Mouse (Mus musculus): ENCODE results near the gene Gpr12.
"Not testable (repeated sequence)": the region's sequence is repeated elsewhere in the genome, so short reads cannot be mapped to it uniquely, and the experiment has no call there.

Gpr12 gene

DNA sequence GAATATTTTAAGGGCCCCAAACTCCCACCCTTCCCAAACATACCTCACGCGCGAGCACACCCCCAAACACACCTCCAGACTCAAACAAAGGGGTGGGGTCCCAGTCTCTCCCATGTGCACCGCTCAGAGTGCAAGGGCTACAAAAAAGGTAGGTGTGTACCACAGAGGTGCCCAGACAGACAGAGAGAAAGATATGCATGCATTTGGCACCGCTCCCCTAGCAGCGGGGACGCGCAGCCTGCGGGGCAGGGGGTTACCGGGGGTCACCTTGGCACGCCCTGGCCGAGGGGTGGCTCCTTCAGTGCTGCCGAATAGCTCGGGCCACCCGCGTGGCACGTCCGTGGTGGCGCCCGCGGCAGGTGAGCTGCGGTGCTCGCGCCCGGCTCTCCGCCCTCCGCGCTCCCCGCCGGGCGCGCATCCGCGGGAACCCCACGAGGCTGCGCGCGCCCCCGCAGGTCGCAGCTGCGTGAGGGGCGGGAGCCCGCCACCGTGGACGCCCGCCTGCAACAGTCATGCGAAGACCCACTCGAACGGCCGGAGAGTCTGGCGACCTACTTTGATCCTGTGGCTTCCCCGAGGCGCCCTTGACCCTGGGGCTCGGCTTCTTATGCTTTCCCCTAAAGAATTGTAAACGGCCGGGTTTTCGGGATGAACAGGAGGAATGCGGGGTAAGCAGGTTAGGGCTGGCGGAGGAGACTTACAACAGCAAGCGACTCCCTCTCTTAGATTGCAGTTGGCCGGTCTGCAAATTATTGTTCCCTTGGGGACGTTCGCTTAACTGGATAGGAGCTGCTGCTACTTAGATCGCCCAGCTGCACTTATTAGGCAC, at the start of gene Gpr12:
Gene Gpr12, minus strand, starts transcription at position 762 of the 829 bp plus-strand sequence.
- no peak for DNase-seq (ENCODE audit: low read depth, low spot score)

DNA sequence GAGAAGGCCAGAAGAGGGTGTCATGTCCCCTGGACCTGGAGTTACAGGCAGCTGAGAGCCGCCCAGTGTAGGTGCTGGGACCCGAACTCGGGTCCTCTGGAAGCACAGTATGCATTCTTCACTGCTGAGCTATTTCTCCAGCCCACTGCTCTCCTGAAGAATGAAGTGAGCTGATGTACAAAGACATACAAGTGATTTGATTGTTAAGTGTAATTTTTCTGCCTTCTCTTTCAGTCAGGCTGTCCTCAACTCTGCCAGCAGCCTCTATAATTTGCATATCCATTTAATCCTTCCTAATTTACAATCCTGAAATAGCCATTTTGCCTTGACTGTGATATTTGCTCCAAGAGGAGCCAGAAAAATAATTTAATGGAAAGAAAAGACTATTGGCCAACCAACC, 46.6 kb upstream of the Gpr12 start:
- no peak for DNase-seq (ENCODE audit: low read depth, low spot score)

DNA sequence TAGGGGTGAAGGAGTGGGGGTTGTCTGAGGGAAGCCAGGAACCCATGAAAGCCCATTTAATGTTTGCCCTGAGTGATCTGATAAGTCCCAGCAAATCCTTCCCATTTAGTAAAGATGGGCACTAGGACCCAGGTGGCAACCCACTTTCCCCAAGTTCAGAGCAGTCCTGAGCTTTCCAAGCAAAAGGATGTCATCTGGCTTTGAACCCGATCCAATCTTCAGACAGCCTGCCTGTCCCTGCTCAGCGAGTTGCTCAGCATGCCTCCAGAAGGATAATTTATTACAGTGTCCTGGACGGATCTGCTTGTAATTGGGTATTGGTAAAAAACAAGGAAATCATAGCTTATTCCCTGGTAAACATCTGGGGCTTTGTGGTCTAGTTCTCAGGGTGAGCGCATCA, 45.9 kb upstream of the Gpr12 start:
- no peak for DNase-seq (ENCODE audit: low read depth, low spot score)

DNA sequence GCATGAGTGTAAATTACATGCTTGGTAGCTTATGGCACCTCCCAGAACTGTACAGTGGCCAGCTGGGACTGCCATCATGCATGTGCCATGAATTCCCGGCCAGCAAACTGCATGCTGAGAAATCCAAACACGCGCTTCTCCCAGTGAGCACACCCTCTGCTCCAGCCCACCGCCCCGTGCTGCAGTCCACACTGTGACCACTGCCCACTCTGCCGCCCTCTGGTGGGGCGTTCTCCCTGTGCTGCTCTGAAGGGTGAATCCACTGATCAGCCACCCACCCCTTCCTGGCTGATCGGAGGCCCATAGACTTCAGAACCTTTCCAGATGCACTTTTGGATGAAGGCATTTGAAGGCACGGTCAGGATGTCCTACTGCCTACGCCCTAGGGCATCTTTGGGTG, 44.6 kb upstream of the Gpr12 start:
- DNase-seq (ENCODE audit: low read depth, low spot score), result no peak

DNA sequence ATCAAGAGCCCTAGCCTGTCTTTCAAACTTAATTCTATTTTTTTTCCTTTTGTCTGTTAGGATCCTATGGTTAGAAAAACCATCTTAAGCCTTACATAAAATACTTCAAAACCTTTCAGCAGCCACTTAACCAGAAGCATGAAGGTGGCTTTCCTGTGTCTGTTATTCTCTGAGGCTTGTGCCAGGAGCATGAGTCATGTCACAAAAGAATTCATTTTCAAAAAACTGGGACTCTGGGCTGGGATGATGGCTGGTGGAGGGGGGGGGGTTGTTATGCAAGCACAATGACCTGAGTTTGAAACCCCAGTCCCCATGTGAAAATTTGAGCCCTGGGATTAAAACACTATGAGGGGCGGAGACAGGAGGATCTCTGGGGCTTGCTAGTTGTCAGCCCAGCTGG, 43.8 kb upstream of the Gpr12 start:
- peak; percentile 35 for DNase-seq (ENCODE audit: low read depth, low spot score)

DNA sequence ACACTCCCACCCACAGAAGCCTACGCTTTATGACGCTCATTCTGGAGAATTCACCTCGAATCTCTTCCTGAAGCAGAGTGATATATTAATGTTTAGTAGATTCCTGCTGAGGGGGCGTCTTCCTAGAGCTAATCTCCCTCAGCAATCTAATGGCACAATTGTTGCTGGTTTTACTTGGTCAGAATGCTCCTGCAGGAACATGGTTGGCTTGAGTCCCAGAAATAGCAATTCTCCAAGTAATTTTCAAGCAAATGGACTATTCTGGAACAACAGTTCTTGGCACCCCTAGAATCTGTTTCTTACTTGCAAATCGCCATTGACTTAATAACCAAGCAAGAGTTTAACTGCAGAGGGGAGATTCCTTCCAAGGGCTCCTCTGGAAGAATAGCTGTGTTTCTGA, 42.9 kb upstream of the Gpr12 start:
- DNase-seq (ENCODE audit: low read depth, low spot score), result peak; percentile 10

DNA sequence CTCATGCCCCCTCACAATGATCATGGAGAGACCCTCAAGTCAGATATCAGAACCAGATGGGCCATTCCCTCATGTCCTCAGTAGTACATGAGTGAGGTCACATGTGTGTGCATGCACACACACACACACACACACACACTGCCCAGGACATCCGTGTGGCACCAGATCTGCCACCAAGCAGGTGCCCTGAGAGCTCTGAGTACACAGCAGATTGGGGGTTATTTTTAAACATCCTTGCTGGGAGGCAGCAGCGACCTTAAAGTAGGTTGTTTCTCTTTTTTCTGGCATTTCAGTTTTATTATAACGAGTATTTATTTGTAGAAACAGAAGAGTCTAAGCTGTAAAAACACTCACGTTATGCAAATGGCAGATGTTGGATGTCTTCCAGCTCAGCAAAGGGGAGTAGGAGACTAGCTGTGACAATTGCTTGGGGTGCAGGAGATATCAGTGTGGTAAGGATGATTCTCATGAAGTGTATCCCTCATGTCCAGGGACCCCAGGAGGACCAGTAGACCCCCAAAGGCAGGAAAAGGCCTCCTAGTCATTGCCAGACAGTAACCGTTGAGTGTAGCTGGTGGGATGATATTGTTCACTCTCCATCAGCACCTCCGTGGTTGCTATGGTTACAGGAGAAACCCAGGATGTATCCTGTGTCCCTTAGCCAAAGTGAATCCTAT, 40.7 kb upstream of the Gpr12 start:
- no peak for DNase-seq (ENCODE audit: low read depth, low spot score)

DNA sequence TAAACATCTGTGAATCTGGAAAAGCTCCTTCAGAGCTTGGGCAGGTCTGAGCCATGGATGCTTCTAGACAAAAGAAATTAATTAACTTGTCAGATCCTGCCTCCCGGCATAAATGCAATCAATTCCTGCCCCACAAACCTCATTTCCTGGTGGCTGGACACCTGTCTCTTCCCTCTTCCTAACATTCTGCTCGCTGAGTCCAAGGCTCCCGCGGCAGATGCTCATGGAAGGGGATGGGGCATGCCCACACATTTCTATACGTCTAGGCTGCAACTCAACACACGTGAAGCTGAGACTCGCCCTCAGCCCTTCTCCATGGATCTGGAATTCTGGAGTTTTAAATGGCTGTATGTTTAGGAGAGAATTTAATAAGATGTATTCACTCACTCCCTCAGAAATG, 26.8 kb upstream of the Gpr12 start:
- DNase-seq (ENCODE audit: low read depth, low spot score), result no peak

DNA sequence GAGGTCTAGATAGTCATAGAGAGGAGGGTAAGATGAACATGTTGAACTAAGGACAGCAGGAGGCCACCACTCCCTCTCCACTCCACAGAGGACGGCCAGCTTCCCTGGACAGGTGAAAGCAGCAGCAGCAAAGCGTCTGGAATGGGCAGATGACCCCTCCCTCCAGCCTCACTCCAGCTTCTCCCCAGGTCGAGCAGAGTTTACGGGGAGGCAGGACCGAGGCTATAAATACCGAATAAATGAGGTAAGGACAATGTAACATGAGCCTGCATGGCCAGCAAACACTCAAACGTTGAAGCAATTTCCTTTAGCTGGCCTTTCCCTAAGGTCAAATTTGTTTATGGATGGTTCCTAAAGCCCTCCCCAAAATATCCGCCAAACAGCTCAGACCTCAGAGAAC, 26.0 kb upstream of the Gpr12 start:
- no peak for DNase-seq (ENCODE audit: low read depth, low spot score)

DNA sequence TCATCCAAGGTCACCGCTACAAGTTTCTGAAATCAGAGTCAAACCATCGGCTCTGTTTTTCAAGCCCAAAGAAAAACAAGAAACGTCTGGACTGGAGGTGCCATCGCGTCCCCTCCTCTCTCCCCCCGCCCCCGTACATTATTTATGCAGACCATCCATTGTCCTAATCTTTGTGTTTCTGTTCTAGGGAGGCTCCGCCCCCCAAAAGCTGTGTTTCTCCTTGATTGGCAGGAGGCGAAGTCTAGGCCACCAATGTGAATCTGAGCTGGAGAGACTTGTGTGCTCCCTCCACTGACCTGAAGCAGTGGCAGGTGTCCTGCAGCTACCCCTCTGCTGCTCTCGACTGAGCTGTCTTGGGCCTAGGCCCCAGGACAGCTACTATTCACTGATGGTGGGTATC, 24.6 kb upstream of the Gpr12 start:
- DNase-seq (ENCODE audit: low read depth, low spot score), result no peak

DNA sequence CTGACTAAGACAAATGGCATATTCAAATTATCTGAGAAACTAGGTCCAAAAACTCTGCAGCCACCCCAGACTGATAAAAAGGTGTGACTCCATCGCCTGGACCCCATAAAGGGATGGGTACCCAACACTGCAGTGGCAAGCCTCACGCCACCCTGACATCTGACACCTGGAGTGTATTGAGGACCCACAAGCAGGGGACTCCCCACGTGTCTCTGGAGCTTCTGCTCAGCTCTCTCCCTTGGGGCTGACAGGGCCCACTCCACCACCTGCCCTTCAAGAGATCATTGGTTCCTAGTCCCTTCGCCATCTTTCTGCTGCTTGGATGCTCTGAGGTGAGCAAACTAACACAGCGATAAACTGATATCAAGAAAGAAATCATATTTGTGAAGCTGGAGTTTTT, 22.8 kb upstream of the Gpr12 start:
- no peak for DNase-seq (ENCODE audit: low read depth, low spot score)

DNA sequence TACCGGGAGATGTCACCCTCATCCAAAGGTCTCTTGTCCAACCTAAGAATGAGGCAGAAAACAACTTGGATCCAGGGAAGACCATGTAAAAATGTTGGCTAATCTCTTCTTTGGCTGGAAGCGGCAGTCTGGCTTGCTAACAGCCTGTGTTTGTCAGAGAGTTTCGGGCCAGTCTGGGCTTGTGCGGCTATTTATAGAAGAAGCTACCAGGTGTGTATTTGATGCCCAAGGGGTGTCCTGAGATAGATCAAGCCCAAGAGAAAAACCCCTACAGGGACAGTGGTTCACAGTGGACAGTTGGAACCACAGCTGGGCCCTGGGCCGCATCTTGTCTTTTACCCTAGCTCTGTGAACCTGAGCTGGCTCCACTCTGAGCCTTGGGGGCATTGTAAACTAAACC, 21.9 kb upstream of the Gpr12 start:
- DNase-seq (ENCODE audit: low read depth, low spot score), result no peak

DNA sequence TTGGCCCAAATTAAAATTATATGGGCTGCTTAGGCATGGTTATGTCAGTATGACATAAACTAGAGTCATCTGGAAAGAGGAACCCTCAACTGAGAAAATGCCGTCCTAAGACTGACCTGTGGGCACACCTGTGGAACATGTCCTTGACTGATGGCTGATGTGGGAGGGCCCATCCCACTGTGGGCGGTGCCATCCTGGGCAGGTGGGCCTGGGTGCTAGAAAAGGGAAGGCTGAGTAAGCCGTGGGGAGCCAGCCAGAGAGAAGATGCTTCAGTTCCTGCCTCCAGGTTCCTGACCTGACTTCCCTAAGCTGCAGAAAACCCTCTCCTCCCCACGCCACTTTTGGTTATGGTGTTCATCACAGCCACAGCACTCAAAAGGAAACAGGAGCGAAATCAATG, 21.2 kb upstream of the Gpr12 start:
- no peak for DNase-seq (ENCODE audit: low read depth, low spot score)

DNA sequence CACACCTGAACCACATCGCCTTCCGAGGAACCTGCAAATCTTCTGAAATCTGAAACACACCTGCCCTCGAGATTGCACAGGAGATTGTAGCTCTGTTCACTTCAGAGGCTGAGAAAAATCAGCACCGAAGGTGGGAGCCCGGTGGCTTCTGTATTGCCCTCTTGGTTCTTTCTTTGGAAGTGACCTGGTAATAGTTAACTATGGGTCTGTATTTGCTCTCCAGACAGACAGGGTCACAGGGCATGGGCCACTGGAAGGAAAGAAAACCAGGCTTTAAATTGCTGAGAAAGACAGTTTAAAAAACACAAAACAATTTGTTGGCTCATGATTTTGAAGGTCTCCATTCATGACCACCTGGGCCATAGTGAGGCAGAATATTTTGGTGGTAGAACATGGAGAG, 14.9 kb upstream of the Gpr12 start:
- no peak for DNase-seq (ENCODE audit: low read depth, low spot score)

DNA sequence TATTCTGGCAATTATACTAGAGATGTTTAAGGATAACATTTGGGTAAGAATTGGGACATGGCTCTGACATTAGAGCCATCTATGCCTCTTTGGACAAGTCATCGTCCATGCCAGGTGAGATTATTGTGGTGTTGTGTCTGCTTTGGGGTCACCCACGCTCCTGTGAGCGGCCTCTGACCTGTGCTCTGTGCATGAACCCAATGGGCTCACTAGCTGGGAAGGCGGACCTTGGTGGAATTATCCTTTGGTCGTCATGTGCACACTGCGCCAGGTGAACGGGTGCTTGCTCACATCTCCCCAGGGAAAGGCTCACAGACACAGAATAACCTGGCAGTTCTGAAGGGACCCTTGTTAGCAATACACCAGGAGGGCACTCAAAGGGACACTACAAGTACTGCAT, 14.2 kb upstream of the Gpr12 start:
- not testable (repeated sequence) for DNase-seq (ENCODE audit: low read depth, low spot score)

DNA sequence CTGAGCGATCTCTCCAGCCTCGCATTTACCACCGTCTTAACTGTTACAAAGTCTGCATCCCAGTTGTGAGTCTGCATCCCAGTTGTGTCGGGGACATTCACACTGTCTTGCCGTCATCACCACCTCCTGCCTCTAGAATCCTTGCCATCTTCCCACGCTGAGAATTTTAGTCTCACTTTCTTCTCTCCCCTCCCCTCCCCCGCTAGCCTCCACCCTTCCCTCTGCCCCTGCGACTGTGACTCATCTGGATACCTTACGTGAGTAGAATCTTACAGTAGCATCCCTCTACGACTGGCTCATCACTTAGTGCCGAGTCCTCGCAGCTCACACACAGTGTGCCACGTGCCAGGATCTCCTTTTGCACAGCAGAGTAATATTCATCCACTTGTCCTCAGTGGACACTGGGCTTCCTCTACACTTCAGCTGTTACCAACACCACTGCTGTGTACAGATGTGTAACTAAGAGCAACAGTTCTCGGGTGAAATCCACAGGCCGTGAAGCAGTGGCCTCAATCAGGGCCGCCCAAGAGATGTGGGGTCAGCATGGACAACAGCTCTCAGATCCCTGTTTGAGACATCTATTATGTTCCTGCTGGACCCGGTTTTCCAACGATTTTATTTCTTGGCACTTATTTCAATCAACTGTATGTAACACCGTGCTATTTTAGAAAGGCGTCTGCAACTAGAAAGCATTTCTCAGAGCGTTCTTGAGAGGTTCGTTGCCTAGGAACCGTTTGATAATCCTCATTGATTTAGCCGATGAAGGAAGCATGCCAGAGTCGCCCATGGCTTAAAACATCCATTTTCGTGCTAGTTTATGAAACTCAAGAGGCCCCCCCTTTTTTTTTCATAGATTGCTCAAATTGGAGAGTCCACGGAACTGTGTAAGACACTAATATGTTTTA, 13.4 kb upstream of the Gpr12 start:
- DNase-seq (ENCODE audit: low read depth, low spot score), result no peak

DNA sequence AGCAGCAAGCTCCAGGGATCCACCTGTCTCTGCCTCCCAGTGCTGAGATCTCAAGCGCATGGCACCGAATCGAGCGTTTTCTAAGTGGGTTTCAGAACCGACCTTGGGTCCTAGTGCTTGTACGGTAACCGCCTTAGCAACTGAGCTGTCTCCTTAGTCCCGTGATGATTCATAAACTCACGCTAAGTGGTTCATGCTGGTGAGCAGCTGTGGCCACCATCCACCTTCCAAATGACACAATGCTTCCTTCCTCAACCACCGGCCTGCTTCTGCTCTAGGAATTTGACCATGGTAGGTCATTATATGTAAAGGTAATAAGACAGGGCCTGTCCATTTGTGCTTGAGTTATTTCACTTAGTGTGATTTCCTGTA, 12.4 kb upstream of the Gpr12 start:
- DNase-seq (ENCODE audit: low read depth, low spot score), result no peak

DNA sequence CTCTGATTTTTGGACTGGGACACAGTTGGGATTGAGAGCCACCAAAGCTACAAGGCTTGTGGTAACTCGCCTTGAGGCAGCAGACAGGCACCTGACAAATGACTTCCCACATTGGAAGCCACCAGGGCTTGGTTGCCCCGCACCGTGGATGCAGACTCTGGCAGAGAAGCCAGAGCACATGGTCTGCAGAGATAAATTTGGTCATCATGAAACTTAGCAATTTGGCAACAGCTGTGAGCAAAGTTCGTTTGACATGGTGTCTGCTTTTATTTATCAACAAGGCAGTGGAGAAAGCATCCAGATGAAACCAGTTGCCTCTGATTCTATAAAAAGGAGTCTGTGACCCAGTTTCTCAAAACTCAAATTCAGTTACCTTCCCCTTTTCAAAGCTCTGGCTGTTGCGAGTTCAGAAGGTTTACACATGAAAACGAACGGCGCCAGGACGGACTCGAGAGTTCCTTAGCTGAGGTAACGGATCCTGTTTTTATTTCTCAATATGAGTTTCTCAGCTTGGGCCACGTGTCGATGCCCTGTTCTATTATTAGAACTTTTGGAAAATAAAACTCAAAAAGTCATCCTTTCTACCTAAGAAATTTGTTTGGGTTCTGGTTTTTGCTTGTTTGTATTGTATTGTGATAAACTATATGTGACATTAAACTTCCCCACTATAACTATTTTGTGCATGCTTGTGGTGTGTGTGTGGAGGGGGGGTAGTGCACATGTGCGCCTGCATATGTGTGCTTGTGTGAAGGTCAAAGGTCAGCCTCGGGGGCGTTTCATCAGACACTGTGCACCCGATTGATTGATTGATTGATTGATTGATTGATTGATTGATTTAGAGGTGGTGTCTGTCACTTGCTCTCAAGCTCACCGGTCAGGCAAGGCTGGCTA, 11.8 kb upstream of the Gpr12 start:
- no peak for DNase-seq (ENCODE audit: low read depth, low spot score)

DNA sequence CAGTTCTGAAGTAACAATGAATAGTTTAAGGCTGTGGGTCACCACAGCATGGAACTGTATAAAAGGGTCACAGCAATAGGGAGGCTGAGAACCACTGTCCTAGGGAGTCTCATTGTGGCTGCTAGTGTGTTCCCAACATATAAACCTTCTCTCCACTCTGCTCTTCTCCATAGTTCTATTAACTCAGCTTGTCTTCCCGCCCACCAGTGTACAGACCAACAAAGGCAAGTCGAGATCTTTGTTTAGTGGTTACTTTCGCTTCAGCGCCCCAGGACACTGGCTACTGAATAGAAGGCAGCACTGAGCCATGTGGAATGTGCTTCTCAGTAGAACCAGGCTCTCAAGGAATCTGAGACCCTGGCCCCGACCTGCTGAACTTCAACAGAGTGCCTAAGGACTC, 7.5 kb upstream of the Gpr12 start:
- DNase-seq (ENCODE audit: low read depth, low spot score), result no peak

DNA sequence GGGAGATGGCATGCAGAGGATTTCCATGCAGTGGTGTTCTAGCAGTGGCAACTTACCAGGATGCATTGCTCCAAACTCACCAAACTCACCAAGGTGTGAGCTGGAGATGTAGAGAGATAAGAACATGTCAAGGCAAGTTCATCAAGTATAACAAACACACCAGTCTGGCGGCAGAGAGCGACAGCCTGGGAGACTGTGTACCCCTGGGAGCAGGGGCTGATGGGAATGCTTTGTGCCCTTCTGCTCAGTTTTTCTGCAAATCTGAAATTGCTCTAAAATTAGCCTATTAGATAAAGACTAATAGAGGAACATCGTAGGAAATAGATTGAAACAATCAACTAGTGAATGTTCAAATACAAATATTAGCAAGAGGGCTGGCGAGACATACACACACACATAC, 6.6 kb upstream of the Gpr12 start:
- DNase-seq (ENCODE audit: low read depth, low spot score), result no peak

DNA sequence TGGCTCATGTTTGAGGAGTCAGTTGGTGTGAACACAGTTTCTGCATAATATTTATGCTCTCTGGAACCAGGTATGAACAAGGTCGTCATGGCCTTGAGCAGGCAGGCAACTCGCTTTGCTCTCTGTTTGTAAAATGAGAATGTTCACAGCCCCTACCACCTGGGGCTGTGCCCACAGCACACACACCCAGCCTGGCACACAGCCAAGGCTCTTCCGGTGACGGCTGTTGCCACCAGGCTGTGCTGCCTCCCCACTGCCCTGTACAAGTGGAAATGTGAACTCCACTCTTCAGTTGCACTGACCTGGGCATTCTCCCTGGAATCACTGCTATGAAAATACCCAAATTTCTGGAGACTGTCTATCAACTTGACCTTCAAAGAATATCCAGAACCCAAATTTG, 5.9 kb upstream of the Gpr12 start:
- no peak for DNase-seq (ENCODE audit: low read depth, low spot score)
